Mouse (Mus musculus): ENCODE data around the gene Swap70. TPM values are rescaled to one million over a fixed set of nuclear protein-coding genes. Genes with fewer than 3 reads are reported as not detected.

The Swap70 gene
- total RNA-seq, 2 experiments from 2014 or later, result 10.7 TPM

- no peak for DNase-seq
Observed at GRCm38 (mm10) chr7:110279183-110279582, 57.7 kb downstream of the Swap70 start.

- no peak for DNase-seq
Observed at GRCm38 (mm10) chr7:110281435-110282256, 60.1 kb downstream of the Swap70 start.

- DNase-seq, result no peak
Observed at GRCm38 (mm10) chr7:110282797-110283196, 61.3 kb downstream of the Swap70 start.

- no peak for DNase-seq
Observed at GRCm38 (mm10) chr7:110283484-110284275, 62.2 kb downstream of the Swap70 start.

DNA sequence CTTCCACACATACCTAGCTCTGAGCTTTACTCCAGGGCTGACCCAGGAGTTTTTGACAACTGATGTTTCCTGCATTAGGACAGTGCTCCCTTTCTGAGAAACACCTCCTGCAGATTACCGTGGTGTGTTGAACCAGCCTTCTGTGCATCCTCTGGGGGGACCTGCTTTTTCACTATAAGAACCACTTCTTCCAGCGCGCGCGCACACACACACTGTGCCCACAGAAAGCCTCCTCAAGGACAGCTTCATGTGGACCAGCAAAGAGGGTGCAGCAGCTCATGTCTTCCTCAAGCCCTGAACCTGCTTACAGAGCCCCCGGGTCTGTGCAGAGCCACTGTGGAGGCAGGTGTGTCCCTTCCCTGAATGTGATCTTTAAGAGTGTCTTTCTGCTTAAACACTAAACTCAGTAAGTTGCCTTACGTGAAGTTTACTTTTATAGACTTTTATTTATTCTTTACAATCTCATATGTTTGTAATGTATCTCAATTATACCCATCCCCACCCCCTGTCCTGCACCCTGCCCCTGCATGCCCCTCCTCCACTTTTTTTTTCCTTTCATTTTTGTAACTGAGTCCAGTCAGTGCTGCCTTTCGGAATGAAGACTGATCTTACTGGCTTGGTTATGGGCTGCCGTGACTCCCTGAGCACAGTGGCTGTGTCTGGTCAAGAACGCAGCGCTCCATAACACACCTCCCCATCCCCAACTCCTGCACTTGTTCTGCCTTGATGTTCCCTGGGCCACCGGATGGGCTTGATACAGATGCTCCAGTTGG is 63.8 kb downstream of the Swap70 start:
- no peak for DNase-seq

GRCm38 (mm10) chr7:110285849-110286151 is 64.3 kb downstream of the Swap70 start:
- no peak for DNase-seq

GRCm38 (mm10) chr7:110286198-110286732 is 64.8 kb downstream of the Swap70 start:
- no peak for DNase-seq

DNA sequence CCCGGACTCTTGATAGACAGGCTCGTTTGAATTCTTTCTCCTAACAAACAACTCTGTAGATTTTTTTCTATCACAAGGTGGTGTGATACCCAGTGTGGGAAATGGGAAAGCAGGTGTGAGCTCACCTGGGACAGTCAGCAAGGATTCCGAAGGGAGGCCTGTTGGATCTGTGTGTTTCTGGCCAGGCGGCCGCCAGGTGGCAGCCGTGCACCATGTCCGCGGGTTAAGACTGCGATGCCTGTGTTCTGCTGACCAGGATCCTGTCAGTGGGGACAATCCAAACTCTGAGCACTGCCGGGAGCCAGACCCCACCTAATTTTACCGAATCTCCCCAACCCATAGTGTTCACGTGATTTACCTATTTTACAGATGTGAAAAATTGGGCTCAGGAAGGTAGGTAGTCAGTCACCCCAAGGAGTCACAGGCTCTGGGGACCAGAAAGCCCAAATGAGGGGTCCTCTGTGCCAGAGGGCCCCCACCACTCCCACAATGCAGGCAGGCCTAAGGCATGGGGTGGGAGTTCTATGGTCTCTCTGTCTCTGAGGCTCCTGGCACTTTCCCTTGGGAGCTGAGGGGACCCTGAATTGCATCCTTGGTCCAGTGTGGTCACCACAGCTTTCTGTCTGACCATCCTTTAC is 65.4 kb downstream of the Swap70 start:
- peak; percentile 76 to 80 for DNase-seq

DNA sequence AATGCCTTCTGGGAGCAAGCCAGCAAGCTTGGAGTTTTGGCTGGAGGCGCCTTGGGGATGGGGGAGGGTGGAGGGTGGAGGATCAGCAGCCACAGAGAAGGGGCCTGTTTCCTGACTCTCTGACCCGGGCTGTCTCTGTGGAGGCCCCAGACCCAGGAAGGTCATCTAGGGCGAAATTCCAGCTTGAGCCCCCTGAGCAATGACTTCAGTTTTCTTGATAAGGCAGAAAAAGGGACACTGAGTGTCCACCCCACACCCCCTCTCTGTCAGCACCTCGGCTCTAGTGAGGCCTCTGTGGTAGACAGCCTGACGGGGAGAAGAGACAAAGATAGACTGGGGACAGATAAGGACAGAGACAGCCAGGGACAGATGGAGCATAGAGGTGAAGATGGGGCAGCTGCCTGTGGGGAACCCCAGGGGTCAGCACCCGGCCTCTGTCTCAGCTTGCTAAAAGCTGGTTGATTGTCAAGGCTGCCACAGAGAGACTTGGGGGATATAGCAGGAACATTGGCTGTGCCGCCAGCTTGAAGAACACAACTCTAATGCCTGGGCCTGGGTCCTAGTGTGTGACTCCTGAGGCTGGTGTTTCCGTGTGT is 66.1 kb downstream of the Swap70 start:
- DNase-seq, result no peak

GRCm38 (mm10) chr7:110288191-110288604 is 66.7 kb downstream of the Swap70 start:
- no peak for DNase-seq

GRCm38 (mm10) chr7:110288731-110289191 is 67.2 kb downstream of the Swap70 start:
- DNase-seq, result no peak

DNA sequence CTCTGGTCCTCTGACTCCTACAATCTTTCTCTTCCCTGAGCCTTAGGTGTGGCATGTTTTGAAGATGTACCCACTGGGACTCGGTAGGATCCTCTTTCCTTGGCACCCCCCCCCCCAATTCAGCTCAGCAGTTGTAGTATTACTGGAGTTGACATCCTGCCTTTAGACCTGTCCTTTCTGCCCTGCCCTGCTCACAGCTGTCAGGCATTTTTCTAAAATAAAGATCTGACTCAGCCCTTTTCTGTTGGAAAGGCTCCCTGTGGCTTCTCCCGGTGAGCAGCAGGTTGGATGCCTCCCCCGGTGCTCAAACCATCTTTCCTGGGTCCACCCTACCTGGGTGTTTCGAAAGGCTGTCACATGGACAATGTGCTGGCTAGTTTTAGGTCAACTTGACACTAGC is 68.1 kb downstream of the Swap70 start:
- no peak for DNase-seq

DNA sequence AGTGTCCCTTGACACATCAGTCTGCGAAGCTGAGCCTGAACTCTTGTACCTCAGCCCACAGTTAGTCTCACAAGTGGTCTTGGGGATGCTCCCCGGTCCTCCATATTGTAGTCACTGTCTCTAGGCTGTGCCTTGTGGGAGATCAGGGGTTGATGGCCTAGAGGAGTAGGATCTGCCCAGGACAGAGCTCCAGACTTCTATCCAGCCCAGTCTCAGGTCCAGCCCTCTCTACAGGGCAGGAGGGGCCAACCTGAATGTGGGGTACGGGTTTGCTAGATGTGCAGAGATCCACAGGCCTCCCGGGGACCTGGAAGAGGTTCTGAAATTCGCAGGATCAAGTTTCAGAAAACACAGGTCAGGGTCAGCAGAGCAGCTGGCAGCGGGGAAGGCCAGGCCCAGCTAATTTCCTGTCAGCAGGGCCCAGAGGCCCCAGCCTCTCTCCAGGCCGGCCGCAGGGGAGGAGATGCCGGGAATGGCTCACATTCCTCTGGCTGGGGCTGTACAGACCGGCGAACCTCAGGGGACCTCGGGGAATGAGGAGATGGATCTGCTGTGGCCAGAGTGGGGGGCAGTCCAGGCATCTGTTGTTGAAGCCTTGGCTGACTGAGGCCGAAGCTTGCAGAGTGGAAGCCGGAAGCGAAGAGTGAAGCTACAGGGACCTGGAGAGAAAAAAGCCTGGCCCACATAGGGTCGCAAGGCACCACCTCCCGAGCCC is 75.5 kb downstream of the Swap70 start:
- DNase-seq, result no peak

GRCm38 (mm10) chr7:110297611-110298010 is 76.1 kb downstream of the Swap70 start:
- no peak for DNase-seq

DNA sequence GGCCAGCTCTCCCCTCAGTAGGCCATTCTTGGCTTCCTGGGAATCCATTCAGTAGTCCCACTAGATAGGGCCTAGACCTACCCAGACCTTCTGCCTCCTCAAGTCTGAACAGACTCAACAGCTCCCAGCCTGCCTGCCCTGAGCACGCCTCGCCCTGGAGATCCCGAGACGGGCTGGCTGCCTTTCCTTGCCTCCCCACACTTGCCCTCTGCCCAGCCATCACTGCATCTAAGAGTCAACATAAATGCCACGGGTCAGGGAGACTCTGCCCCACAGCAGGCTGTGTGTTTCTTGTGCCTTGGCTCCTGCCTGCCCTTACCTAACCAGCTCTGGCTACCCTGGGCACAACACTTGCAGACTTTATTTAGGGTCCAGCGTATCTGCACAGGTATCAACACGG is 76.6 kb downstream of the Swap70 start:
- DNase-seq, result no peak

DNA sequence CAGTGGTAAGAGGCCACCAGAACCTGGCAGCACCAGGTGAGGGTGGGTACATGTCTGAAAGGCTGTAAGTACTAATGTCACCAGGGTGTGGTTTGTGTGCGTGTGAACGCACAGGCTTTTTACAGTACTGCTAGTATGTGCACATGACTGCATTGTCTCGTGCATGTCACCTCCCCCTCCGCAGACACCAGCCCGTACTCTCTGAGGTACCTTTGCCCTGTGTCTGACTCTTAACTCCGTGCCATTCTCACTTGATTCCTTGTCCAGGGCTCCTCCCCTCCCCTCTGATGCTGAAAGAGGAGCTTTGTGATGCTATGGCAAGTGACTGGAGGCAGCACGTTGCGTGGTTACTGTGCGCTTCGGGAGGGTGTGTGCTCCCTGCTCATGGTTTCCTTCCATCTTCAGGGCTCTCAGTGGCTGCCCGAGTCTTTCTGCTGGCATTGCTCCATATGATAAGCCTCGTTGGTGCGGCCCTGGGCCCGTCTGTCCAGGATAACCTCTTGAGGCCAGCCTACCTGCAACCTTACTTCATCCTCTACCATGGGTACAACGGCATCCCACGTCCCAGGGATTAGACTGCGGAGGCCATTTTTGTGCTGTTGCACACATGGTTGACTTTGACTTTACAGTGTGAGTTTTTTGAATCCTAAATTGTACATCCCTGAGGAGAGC is 77.4 kb downstream of the Swap70 start:
- no peak for DNase-seq

DNA sequence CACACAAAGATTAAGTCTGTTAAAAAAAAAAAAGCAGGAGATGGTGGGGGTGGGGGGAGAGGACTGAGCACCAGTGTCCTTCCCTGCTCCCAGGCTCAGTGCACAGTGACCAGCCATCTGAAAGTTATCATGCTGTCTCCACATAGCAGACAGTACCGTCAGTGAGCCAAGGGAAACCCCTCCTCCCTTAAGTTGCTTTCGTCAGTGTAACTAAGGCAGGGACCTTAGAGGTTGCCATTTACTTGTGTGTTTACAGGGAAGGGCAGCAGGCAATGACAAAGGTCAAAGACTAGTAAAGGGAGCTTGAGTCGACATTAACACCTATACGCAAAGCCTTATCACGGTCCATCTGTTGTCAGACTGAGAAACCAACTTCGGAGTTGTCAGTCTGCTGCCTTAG is 81.4 kb downstream of the Swap70 start:
- DNase-seq, result no peak

DNA sequence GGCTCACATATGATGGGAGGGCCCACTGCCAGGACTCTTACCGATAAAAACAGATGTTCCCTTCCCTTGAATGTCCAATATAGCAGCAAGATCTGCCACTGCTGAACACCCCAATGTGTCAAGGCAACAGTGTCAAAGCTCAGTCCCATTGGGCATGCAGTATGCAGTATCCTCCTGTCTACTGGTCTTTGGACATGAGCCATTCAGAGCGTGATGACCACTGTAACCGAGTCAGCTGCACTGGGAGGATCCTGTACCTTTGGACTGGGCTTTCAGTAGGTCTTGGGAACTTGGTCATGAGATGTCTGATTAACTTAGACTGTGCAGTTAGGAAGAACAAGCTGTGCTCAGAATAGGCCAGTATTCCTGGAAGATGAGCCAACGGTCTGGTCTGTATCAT is 84.0 kb downstream of the Swap70 start:
- no peak for DNase-seq

DNA sequence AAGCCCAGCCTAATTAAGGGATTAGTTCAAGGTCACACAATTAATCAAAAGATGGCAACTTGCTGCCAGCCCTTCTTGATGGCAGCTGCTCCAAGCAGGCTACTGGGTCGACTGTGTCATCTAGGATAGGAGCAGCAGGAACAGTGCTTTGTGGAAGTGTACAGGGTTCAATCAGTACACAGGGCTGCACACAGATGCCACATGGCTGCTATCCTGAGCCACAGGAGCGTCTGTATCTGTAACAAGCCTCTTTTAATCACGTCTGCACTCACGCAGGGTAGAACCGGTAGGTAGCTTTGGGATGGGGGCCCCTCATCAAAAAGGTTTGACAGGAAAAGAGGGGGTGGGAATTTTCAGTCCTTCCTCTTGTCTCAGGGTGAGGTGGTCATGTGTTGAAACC is 84.8 kb downstream of the Swap70 start:
- no peak for DNase-seq

GRCm38 (mm10) chr7:110307741-110308140 is 86.2 kb downstream of the Swap70 start:
- DNase-seq, result no peak

DNA sequence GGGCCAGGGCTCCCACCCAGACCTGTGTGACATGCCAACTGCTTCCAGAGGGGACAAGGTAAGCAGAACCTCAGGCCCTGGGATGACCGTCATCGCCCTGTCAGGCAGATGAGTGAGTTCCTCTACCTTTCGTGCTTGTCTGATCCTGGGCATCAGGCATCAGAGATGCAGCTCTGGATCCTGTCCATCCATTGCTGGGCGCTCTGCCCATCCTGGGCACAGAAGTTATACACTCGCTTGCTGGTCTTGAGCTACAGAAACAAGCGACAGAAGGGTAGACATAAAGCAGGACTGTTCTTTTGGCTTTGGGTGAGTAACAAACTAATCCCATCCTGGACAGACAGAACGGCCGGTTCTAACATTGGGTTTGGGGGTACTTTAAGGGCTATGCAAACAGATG is 87.7 kb downstream of the Swap70 start:
- DNase-seq, result no peak
